Mouse (Mus musculus) limb, embryonic 12.5 days (tissue): ENCODE measurements around the gene Plxna3. TPM values are rescaled to one million over a fixed set of nuclear protein-coding genes. Genes with fewer than 3 reads are reported as not detected.

Source experiments
- ATAC-seq: fragments of 200-750 bp; cut with Nextera tagmentation; 2 replicates; pipeline ENCODE4 v1.8.0; 2017; ENCODE audit warnings: low read depth, moderate TSS enrichment; ENCODE audit not compliant: insufficient number of reproducible peaks, insufficient read depth, low FRiP score, low TSS enrichment
- H3K27ac ChIP-seq: fragments of 300-500 bp; sonication (generic); 2 replicates; pipeline ENCODE4 v1.5.1; 2016; ENCODE audit warnings: mild to moderate bottlenecking, moderate library complexity
- H3K27me3 ChIP-seq: fragments of 300-500 bp; sonication (generic); 2 replicates; pipeline ENCODE4 v1.6.1; 2016; ENCODE audit warnings: mild to moderate bottlenecking, moderate library complexity
- H3K36me3 ChIP-seq: fragments of 300-500 bp; sonication (generic); 2 replicates; pipeline ENCODE4 v1.6.1; 2016; ENCODE audit warnings: mild to moderate bottlenecking, moderate library complexity
- H3K4me1 ChIP-seq: fragments of 300-500 bp; sonication (generic); replicated peaks from 2 replicates; pipeline ENCODE4 v1.6.1; 2016
- H3K4me2 ChIP-seq: fragments of 300-500 bp; sonication (generic); 2 replicates; pipeline ENCODE4 v1.6.1; 2016; ENCODE audit warnings: mild to moderate bottlenecking, moderate library complexity
- H3K4me3 ChIP-seq: fragments of 300-500 bp; sonication (generic); replicated peaks from 2 replicates; pipeline ENCODE4 v1.5.1; 2016; ENCODE audit warnings: mild to moderate bottlenecking
- H3K9ac ChIP-seq: fragments of 300-500 bp; sonication (generic); replicated peaks from 2 replicates; pipeline ENCODE4 v1.6.1; 2016; ENCODE audit warnings: mild to moderate bottlenecking, moderate library complexity
- H3K9me3 ChIP-seq: fragments of 300-500 bp; sonication (generic); 2 replicates; pipeline ENCODE4 v1.6.1; 2016; ENCODE audit warnings: mild to moderate bottlenecking, moderate library complexity
- WGBS: fragments of 180-500 bp; shearing (Covaris S2); methylation state at CpG from one replicate; pipeline ENCODE4 v1.1.7; 2016; 5-methylcytosine and 5-hydroxymethylcytosine counted together
- polyA plus RNA-seq: library from polyadenylated mRNA; unstranded; fragments of >200 nt; fragmentation: Nextera tagmentation; extraction: Ambion mirVana; gene quantifications from 2 replicates; pipeline ENCODE4 v1.2.1, GENCODE M21; 2016

The Plxna3 gene
- polyA plus RNA-seq, result 27.1 and 27.3 TPM in 2 replicates

DNA sequence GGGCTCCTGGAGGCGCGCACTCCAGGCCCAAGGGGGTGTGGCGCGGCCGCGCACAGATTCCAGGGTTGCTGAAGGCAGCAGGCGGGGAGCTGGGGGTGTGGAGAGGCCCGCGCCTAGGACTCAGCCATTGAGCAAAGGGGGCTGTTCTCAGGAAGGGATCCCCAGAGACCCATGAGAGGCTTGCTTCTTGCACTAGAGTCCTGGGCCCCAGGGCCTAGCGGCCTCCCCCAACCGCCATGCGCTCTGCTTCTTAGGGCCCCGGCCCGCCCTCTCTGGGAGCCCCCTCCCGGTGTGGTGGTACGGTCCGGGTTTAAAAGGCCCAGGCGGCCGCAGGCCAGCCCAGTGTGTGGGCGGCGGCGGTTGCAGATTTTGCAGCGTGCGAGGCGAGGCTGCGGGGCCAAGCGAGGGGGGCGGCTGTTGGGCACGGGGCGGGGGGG, at the start of gene Plxna3:
Plxna3 (plus strand) TSS at position 342 of the 437 bp plus-strand sequence.
- H3K4me2 ChIP-seq, result peak within 1 kb of the TSS; percentile 66
- peak within 1 kb of the TSS; percentile 60 for H3K9ac ChIP-seq
- no peaks in the 10 kb centered on the region for H3K9me3 ChIP-seq
- no peaks in the 10 kb centered on the region for H3K27me3 ChIP-seq
- peak within 1 kb of the TSS; percentile 80; the same call in 1 of the 2 replicates for H3K27ac ChIP-seq
- 13% methylated on average over 29 of the region's 30 CpGs for WGBS
- H3K4me1 ChIP-seq, result no peaks in the 10 kb centered on the region; the same call in none of the 2 replicates
- peak within 1 kb of the TSS; percentile 49 for H3K4me3 ChIP-seq
- peaks cover 19% of the 10 kb centered on the region; the same call in 1 of the 2 replicates for H3K36me3 ChIP-seq
- ATAC-seq, result peak; percentile 92

- 24% methylated on average over 14 of the region's 14 CpGs for WGBS
- Histone ChIP-seq H3K27me3 (peaks cover 17% of the 10 kb centered on the region), H3K27ac (peak overlapping the region; percentile 84)
Observed at GRCm38 (mm10) chrX:74281041-74281731, 47.7 kb upstream of the Plxna3 start.

GRCm38 (mm10) chrX:74281732-74282394, 47.0 kb upstream of the Plxna3 start, which contains the start of the genes Taz and Dnase1l1:
Gene Taz, plus strand, starts transcription at chrX:74281912.
Gene Dnase1l1, minus strand, starts transcription at chrX:74282337.
- Histone ChIP-seq H3K27me3 (peaks cover 17% of the 10 kb centered on the region), H3K9ac (peak within 1 kb of the TSS; percentile 73), H3K4me2 (peak within 1 kb of the TSS; percentile 69), H3K27ac (peak within 1 kb of the TSS; percentile 84), H3K36me3 (no peaks in the 10 kb centered on the region), H3K4me3 (peak within 1 kb of the TSS; percentile 60), H3K4me1 (peaks cover 10% of the 10 kb centered on the region; the same call in 1 of the 2 replicates), H3K9me3 (no peaks in the 10 kb centered on the region)
- 14% methylated on average over 16 of the region's 16 CpGs for WGBS
- ATAC-seq, result peak; percentile 92

More at GRCm38 (mm10) chrX:74281041-74281731, 47.7 kb upstream of the Plxna3 start:
- peak overlapping the region; percentile 60 for H3K4me3 ChIP-seq
- no peaks in the 10 kb centered on the region for H3K9me3 ChIP-seq
- H3K9ac ChIP-seq, result peak overlapping the region; percentile 55
- no peak for ATAC-seq
- H3K4me1 ChIP-seq, result peaks cover 10% of the 10 kb centered on the region; the same call in 1 of the 2 replicates
- H3K36me3 ChIP-seq, result no peaks in the 10 kb centered on the region
- H3K4me2 ChIP-seq, result peak overlapping the region; percentile 69

DNA sequence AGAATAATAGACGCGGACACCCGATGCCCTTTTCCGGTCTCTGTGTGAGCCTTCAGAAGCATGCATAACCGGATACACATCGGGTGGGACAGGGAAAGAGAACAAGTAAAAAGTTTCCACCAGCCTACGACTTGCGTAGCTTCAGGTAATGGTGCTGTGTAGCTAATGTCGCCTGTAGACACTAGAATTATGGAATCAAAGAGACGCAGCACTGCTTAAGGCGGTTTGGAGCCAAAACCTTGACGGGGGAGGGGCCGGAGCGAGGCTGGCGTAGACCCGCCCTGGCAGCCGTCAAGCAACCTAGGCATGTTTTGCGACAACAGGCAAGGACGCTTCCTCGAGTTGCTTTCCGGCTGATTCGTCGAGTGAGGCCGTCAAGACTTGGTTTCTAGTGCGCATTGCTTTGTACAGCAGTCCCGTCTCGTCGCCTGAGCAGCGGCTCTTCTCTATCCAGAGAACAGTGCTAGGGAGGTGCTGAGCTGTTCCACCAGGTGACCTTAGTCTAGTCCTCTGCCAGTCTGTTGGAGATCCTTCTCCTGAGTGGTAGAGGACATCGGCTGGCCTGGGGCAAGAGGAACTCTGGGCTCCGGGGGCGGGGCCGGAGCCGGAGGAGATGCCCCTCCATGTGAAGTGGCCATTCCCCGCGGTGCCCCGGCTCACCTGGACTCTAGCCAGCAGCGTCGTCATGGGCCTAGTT, 46.3 kb upstream of the Plxna3 start:
- Histone ChIP-seq H3K4me3 (peak overlapping the region; percentile 60), H3K4me1 (peaks cover 10% of the 10 kb centered on the region; the same call in 1 of the 2 replicates), H3K9me3 (no peaks in the 10 kb centered on the region), H3K27ac (peak overlapping the region; percentile 84), H3K4me2 (peak overlapping the region; percentile 69), H3K36me3 (no peaks in the 10 kb centered on the region), H3K27me3 (peaks cover 17% of the 10 kb centered on the region), H3K9ac (peak overlapping the region; percentile 73)
- ATAC-seq, result peak; percentile 63
- WGBS, result 19% methylated on average over 39 of the region's 39 CpGs

GRCm38 (mm10) chrX:74283092-74283437, 45.8 kb upstream of the Plxna3 start:
- Histone ChIP-seq H3K4me2 (peak overlapping the region; percentile 69), H3K9me3 (no peaks in the 10 kb centered on the region), H3K4me3 (peak overlapping the region; percentile 60), H3K27ac (peak overlapping the region; percentile 84; the same call in 1 of the 2 replicates), H3K36me3 (0 out of 2 replicates have a peak, but pooled peaks cover under 1% of the 10 kb centered on the region), H3K9ac (peak overlapping the region; percentile 73), H3K4me1 (peaks cover 10% of the 10 kb centered on the region; the same call in 1 of the 2 replicates), H3K27me3 (peaks cover 17% of the 10 kb centered on the region)
- ATAC-seq, result peak; percentile 7; the same call in 1 of the 2 replicates
- whole genome bisulfite sequencing, result 32% methylated on average over 5 of the region's 5 CpGs

GRCm38 (mm10) chrX:74293431-74293830, 35.4 kb upstream of the Plxna3 start:
- Histone ChIP-seq H3K9ac (no peak overlapping the region), H3K4me2 (no peak overlapping the region), H3K4me3 (no peak overlapping the region), H3K4me1 (no peaks in the 10 kb centered on the region), H3K27ac (no peak overlapping the region), H3K27me3 (no peaks in the 10 kb centered on the region), H3K36me3 (peaks cover 18% of the 10 kb centered on the region), H3K9me3 (no peaks in the 10 kb centered on the region)
- WGBS, result 77% methylated on average over 4 of the region's 4 CpGs
- ATAC-seq, result no peak

DNA sequence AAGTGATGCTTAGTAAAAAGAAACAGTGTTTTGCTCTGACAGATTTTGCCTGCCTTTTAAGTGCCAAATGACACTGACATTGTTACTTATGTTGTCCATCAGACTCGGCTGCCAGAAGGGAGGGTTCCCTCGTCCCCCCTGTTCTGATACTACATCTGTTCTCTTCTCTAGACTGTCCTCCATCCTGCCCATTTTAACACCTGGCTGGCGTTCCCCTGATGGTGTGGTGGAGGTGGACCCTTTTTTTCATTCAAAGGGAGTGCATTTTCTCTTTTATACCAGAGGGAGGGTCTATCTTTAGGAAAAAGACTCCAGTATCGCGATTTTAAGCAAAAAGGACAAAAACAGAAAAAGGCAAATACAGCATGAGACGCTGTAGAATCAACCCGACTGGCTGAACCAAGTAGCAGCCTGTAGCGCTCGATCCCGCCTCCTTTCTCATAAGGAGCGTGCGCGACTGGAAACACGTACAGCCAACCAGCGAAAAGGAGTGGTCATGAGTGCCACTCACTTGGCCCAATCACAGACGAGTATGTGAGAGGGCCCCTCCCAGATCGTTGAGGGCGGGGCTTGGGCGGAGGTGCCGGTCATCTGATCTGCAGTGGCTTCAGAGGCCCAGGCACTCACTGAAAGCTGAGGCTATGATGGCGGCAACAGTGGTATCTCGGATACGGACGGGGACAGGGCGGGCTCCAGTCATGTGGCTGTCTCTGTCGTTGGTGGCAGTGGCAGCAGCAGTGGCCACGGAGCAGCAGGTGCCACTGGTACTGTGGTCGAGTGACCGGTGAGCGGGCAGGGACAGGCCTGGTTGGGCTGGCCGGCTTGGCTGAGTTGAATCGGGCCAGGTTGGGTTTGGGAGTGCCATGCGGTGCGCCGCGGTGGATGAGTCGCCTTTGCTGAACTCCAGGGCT, 32.1 kb upstream of the Plxna3 start, which contains the start of gene Atp6ap1:
Atp6ap1 (plus strand) TSS at position 560 of the 911 bp plus-strand sequence.
- no peaks in the 10 kb centered on the region for H3K4me1 ChIP-seq
- peaks cover 22% of the 10 kb centered on the region for H3K36me3 ChIP-seq
- H3K4me2 ChIP-seq, result peak within 1 kb of the TSS; percentile 63
- ATAC-seq, result peak; percentile 96
- peak within 1 kb of the TSS; percentile 67 for H3K9ac ChIP-seq
- H3K27ac ChIP-seq, result peak within 1 kb of the TSS; percentile 62; the same call in 1 of the 2 replicates
- WGBS, result 13% methylated on average over 37 of the region's 37 CpGs
- no peaks in the 10 kb centered on the region; the same call in 1 of the 2 replicates for H3K27me3 ChIP-seq
- peak within 1 kb of the TSS; percentile 62 for H3K4me3 ChIP-seq
- H3K9me3 ChIP-seq, result no peaks in the 10 kb centered on the region

- Histone ChIP-seq H3K4me3 (no peak overlapping the region), H3K4me2 (no peak overlapping the region), H3K4me1 (no peaks in the 10 kb centered on the region), H3K27ac (no peak overlapping the region), H3K9me3 (no peaks in the 10 kb centered on the region), H3K36me3 (peaks cover 38% of the 10 kb centered on the region), H3K27me3 (no peaks in the 10 kb centered on the region; the same call in 1 of the 2 replicates), H3K9ac (no peak overlapping the region)
- ATAC-seq, result no peak
- 100% methylated on average over 1 of the region's 1 CpGs for WGBS
Observed at GRCm38 (mm10) chrX:74298348-74298747, 30.5 kb upstream of the Plxna3 start.

GRCm38 (mm10) chrX:74299721-74300120, 29.1 kb upstream of the Plxna3 start:
- Histone ChIP-seq H3K4me1 (no peaks in the 10 kb centered on the region), H3K27ac (no peak overlapping the region), H3K36me3 (peaks cover 45% of the 10 kb centered on the region), H3K4me2 (no peak overlapping the region), H3K9ac (no peak overlapping the region), H3K9me3 (no peaks in the 10 kb centered on the region), H3K4me3 (no peak overlapping the region), H3K27me3 (no peaks in the 10 kb centered on the region; the same call in 1 of the 2 replicates)
- 76% methylated on average over 3 of the region's 3 CpGs for WGBS
- no peak for ATAC-seq
